Mouse (Mus musculus) CD4-positive helper T cell, adult 2 months (primary cell): ENCODE results near the gene Hyal3.

ENCODE experiments used
- DNase-seq: peaks from one replicate; pipeline ENCODE4 v3.0.0-alpha.2; 2012; ENCODE audit warnings: low read depth, missing footprints, low spot score

Hyal3 gene

GRCm38 (mm10) chr9:107617461-107617860 lies 36.8 kb downstream of the Hyal3 start:
- no peak for DNase-seq

DNA sequence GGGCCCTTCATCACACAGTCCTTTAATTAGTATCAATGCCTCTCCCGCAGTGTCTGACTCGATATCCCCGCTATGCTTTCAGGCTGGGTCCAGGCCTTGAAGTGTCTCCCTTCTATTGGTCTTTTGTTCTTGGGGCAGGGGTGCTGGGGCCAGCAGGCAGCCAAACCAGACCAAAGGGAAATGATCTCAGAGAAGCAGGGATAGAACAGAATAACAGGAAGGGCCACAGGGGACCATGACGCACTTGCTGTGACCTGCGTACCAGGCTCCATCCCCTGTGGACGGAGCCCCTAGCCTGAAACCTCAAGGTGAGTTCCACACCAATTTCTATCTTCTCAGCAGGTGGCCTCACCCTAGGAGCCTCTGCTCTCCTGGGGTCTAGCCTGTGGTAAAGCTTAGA lies 37.5 kb downstream of the Hyal3 start:
- DNase-seq = no peak

DNA sequence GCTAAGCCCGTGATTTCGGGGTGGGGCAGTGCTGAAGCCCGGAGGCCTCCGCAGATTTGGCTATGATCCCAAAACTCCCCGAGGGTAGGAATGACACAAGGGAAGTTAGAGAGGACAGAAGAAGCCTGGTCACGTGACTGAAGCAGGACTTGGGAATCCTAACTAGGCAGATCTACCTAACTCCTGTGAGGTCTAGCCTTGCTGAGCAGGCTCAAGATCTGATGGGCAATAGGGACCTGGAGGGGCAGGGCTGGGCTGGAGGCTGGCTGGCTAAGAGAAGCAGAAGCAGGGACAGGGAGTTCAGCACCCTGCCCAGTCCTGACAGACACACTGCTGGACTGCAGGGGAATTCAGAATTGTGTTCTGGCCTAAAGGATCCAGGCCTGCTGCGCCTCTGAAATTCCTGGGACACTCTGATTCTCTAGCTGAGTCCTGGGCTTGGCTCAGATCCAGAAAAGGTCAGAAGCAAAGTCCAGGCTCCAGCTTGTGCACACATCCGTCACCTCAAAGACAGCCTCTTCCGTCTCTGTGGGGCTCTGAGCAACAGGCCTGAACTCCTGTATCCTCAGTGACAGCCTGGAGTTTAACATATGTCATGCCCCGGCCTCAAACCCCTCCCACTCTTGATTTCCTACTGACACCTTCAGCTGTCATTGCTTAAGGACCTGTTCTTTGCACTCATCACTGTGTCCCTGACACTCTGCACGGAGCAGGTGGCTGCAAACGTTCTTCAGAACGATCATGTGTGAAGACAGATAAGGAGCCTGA lies 38.3 kb downstream of the Hyal3 start:
- DNase-seq = no peak

- DNase-seq = no peak
Measured at GRCm38 (mm10) chr9:107619546-107619879, 38.9 kb downstream of the Hyal3 start.

- DNase-seq = no peak
Measured at GRCm38 (mm10) chr9:107620954-107621353, 40.3 kb downstream of the Hyal3 start.

- DNase-seq = peak; percentile 80
Measured at GRCm38 (mm10) chr9:107624539-107624938, 43.9 kb downstream of the Hyal3 start.

GRCm38 (mm10) chr9:107624951-107625350 lies 44.3 kb downstream of the Hyal3 start:
- DNase-seq = no peak

- no peak for DNase-seq
Measured at GRCm38 (mm10) chr9:107625351-107626128, 44.9 kb downstream of the Hyal3 start.

DNA sequence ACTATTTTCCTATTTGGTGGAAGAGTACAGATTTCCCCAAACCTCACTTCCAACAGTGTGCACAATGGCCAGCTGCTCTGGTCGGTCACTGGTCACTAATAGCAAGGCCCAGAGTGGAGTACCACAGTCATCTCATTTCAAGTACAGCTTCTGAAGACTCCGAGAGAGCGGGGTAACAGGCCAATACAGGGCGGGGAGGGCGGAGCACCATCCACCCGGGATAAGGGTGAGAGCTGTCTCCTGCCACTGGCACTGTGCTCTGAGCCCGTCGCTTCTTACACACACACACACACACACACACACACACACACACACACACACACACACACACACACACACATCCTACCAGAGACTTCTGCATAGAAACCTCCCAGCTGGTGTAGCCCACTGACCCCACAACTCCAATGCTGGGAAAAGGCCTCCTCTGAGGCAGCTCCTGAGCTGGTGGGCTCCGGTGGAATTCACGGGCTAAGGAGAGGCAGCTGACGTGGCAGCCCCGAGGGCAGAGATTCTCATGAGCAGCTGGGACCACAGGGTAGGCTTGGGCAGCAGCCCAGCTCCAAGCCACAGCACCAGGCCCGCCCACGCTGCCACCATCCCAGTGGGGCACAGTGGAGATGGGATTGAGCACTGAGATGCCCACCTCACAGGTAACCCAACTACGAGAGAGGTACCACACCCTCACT lies 45.7 kb downstream of the Hyal3 start:
- DNase-seq = no peak

DNA sequence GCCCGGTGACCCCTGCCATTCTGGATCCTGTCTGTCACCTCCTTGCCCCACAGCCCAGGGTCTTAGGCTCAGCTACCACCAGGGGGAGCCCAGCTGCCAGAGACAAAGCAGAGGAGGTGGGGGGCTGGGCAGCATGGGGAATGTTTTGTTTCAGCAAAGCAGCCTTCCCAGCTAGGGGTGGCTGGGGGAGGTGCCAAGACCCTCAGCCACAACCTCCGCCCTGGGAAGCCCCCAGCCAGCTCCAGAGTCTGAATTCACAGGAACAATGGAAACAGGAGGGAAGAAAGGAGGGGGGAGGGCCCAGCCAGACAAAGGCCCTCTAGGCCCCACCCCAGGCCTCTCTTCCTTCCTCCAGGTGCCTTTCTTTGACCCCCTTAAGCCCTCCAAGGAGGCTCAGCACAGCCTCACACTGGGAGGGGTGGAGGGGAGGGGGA lies 46.2 kb downstream of the Hyal3 start:
- peak; percentile 80 for DNase-seq

DNA sequence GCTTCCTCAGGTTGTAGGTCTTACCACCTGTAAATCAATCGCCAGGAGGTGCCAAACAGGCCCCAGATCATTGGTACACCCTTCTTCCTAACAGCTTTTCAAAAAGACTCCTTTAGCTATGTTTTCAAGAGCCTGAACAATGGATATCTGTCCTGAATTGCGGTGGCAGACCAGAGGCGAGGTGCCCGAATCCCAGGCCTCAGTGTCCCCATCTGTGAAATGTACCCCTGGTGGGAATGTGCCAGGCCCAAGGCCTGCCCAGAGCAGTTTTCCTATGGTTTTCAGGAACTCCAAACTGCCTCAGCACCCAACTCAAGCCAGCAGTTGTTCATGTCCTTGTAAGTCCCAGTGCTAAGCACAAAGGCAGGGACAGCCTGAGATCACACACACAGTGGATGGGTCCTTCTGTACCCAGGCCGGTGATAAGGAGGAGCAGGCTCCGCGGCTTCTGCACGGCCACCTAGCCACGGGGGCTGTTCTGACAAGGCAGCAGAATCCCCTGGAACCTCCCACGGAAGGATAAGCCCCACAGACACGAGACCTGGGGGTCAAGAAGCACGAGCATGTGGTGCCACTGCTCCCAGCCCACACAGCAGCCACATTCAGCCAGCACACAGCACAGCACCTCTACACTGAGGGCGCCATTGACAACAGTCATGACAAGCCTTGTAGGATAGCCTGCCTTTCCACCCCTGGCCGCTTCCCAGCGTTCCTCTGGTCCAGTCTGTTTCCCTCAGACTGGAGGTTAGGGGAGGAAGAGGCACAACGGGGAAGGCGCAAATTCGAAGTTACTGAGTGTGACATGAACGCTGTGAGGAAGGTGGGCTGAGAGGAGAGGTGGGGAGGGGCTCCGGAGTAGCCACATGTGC lies 47.0 kb downstream of the Hyal3 start:
- no peak for DNase-seq

DNA sequence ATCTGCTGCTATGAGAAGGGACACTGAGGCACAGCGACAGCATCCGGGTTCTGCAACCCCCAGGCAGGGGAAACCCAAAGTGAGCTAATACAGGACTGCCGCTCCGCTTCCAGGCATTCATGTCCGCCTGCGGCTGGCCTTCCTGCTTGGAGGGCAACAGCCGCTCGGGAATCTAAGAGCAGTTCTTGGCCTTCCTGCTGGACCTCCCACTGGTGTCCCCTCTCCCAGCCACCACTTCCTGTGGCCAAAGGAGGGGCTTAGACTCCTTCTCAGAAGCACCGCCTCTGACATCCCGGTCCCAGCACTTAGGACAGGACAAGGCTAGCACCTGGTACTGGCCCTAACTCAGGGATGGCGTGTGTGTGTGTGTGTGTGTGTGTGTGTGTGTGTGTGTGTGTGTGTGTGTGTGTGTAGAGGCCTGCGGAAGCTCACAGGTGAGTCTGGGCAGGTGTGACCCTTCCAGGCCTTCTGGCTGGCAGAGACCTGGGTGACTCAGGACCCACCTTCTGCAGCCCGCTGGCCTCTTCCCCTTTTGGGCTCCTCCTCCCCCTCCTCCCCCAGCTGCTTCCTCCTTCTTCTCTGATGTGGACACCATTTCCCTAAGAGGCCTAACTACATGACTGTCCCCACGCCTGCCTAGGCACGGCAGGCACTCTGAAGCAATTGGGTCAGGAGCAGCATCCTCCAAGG lies 48.2 kb downstream of the Hyal3 start:
- peak; percentile 52 for DNase-seq

GRCm38 (mm10) chr9:107629411-107629730 lies 48.8 kb downstream of the Hyal3 start:
- DNase-seq = peak; percentile 58

GRCm38 (mm10) chr9:107629901-107630425 lies 49.3 kb downstream of the Hyal3 start:
- DNase-seq = peak; percentile 66

- no peak for DNase-seq
Measured at GRCm38 (mm10) chr9:107630576-107630975, 50.0 kb downstream of the Hyal3 start.

DNA sequence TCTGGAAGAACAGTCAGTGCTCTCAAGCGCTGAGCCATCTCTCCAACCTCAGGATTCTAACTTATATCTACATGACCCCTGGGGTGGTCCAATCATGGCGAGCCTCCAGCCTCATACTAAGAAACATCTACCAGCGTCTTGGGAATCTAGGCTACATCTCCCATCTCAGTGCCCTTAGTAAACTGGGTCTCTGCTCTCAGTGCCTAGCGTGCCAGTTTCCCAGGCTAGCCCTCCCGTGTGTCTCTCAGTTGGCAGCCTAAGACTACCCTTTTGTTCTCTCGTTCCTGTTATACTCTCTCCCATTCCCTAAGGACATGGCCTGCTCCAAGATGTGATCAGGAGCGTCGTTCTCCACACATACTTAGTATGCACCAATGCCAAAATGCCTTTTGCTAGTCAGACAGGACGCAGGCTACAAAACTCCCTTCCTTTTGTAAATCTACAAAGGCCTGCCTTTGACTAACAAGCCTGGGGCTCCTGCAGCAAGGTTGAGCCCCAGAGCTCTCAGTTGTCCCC lies 50.8 kb downstream of the Hyal3 start:
- no peak for DNase-seq

GRCm38 (mm10) chr9:107631861-107632260 lies 51.2 kb downstream of the Hyal3 start:
- no peak for DNase-seq

- no peak for DNase-seq
Measured at GRCm38 (mm10) chr9:107632478-107632877, 51.9 kb downstream of the Hyal3 start.

GRCm38 (mm10) chr9:107633091-107633660 lies 52.6 kb downstream of the Hyal3 start:
- DNase-seq = peak; percentile 92
